Mouse (Mus musculus): ENCODE measurements around the gene Cers4.

Gene Cers4

DNA sequence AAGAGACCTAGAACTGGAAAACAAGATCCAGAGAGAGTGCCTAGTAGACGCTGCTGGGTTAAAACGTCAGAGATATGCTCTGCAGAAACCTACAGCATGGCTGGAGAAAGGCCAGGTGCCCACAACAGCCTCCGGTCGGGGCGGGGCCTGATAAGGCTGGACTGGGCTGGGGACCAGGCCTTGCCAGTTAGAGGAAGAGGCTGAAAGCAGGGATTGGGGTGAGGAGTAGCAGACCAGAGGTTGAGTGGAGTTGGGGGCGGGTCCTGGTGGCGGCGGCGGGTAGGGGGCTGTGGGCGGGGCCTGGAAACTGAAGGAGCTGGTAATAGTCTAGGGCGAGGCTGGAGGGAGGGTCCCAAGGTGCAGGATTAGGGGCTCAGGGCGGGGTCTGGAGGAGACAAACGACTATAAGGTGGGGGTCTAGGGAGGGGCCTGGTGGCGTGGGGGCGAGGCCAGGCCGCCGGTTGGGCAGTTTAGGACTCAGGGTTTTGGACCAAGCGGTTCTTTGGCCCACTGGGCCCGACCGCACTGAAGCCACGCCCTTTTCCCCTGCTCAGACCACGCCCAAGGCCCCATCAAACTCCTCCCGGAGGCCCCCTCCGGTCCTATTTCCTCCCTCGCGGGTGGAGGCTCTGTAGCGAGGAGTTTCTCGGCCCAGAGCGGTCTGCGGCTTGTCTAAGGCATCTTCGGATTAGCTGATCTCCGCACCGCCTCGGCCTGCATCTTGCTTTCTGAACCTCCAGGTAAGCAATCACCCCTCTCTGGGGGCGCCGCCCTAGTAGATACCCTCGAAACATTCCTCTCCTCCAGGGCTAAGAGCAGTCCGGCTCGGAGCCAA, at the start of gene Cers4:
Gene Cers4, plus strand, starts transcription at position 176 of the 835 bp plus-strand sequence.
- in situ Hi-C loops (cut with MboI, MseI), result no loop called here

GRCm38 (mm10) chr8:4458165-4458564, 34.7 kb upstream of the Cers4 start:
- in situ Hi-C loops (cut with MboI, MseI), result no loop called here

- in situ Hi-C loops (cut with MboI, MseI), result no loop called here
Measured at GRCm38 (mm10) chr8:4463061-4463460, 29.8 kb upstream of the Cers4 start.

GRCm38 (mm10) chr8:4474419-4475187, 18.2 kb upstream of the Cers4 start:
- in situ Hi-C loops (cut with MboI, MseI), result no loop called here

DNA sequence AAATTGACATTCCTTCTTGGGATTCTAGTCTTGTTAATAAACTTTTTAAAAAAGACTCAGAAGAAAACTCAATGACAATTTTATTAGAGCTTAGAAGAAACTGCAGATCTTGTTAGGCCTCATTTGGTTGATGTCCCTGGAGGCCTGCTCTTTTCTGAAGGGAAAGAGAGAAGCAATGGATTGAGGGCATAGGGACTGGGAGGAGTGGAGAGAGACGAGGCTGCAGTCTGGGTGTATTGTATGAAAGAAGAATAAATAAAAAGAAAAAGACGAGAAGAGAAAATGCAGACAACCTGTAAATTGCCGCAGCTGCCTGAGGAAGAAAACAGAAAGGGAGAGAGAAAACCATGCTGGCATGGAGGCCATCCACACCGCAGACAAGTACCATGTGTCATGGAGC, 11.7 kb upstream of the Cers4 start:
- in situ Hi-C loops (cut with MboI, MseI), result no loop called here

GRCm38 (mm10) chr8:4481586-4481985, 11.2 kb upstream of the Cers4 start:
- in situ Hi-C loops (cut with MboI, MseI), result no loop called here

DNA sequence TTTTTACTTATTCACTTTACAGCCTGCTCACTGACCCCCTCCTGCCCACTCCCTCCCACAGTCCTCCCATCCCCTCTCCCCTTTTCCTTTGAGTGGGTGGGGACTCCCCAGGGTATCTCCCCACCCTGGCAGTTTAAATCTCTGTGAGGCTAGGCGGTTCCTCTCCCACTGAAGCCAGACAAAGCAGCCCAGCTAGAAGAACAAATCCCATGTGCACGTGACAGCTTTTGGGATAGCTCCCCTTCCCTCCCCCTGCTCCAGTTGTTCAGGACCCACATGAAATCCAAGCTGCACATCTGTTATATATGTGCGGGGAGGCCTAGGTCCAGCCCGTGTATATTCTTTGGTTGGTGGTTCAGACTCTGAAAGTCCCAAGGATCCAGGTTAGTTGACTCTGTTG, 10.3 kb upstream of the Cers4 start:
- in situ Hi-C loops (cut with MboI, MseI), result no loop called here

GRCm38 (mm10) chr8:4483330-4483729, 9.5 kb upstream of the Cers4 start:
- in situ Hi-C loops (cut with MboI, MseI), result no loop called here

- in situ Hi-C loops (cut with MboI, MseI), result no loop called here
Measured at GRCm38 (mm10) chr8:4493686-4494440, 1.0 kb downstream of the Cers4 start.

DNA sequence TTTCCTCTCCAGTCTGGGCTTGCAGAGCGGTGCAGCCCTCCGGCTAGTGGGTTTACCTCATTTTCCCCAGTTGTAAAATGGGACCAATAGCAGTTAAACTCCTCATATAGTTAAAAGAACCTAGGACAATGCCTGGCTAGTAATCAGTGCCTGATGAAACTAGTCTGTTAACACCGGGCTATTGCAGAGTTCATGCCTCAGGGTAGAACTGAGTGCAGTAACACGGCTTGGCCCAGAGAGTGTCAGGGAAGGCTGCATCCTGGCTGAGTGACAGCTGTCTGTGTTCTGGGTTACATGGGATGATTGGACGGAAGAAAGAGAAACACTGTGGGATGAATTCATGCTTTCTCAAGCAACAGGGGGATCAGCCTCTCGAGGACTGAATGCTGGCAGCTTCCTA, 3.1 kb downstream of the Cers4 start:
- in situ Hi-C loops (cut with MboI, MseI), result no loop called here

- in situ Hi-C loops (cut with MboI, MseI), result no loop called here
Measured at GRCm38 (mm10) chr8:4497610-4498009, 4.8 kb downstream of the Cers4 start.

DNA sequence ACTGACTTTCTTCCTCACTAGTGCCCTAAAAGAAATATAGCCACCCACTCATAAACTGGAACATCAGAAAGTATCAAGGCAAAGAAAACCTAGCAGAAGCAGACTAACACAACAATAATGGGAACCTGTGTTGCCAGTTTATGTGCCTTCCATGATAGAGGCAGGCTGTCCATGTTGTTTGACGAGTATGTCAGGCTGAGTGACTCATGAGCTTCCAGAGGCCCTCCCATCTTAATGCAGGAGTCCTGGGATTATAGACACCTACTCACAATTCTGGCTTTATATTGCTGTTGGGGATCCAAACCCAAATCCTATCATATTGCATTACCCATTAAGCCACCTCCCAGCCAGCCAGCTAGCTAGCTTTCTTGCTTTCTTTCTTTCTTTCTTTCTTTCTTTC, 12.5 kb downstream of the Cers4 start:
- in situ Hi-C loops (cut with MboI, MseI), result no loop called here

DNA sequence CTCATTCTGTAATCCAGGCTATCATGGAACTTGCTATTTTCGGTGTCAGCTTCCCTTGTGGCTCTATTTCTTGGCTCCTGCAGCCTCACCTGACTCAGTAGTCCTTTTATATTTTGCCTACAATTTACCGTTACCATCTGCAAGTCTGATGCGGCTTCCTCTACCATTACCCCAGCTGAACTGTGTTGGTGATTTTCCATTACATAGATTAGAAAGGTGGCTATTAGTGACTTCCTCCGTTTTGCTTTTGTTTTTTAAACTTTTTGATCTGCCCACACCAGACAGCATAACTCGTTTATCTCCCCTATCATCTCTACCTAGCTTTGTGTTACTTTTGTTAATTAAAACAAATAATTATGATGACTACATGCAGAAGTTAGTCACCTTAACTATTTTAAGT, 14.7 kb downstream of the Cers4 start:
- in situ Hi-C loops (cut with MboI, MseI), result no loop called here

DNA sequence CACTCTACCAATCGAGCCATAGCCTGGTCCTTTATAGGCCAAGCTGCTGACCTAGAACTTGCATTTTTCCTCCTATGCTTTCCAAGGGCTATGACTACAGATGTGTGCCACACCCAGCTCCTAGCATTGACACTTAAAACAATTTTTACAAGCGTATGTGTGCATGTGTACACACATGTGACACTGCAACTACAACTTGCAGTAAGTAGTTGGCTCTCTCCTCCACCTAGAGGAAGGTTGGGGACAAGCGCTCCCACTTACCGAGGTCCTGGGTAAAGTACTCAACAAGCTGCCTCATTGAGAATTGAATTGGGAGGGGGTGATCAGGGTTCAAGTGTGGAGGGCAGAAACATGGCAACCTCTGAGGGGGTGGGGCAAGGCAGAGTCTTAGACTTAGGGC, 18.0 kb downstream of the Cers4 start:
- in situ Hi-C loops (cut with MboI, MseI), result no loop called here

DNA sequence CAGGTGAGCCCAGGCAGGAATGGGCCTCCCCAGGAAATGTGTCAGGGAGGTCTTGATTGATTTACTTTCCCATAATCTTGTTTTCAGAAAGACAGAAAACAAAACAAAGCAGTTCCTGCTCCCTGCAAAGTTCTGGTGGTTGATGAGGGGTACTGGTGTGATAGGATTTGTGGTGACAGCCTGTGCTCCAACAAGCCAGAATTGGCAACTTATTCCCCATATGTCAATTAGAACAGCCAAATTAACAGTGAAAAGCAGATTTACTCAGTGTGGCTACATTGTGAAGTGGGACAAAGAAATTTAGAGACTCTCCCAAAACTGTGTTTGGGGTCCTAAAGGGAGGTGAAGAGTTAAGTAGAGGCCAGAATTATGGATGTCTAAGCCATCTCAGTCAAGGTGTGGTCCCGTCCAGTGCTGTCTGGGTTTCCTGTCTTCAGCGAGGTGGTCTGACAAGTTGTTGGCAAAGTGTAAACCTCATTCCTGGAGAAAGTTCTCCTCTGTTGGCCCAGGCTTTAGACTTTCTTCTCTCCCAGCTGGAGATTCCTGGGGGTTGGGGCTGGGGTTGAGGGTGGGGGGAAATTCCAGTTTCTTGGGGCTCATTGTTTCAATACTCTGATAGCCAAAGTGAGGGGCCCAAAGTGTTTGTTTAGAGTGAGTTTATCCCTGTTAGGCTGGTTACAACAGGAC, 18.7 kb downstream of the Cers4 start:
- in situ Hi-C loops (cut with MboI, MseI), result no loop called here

DNA sequence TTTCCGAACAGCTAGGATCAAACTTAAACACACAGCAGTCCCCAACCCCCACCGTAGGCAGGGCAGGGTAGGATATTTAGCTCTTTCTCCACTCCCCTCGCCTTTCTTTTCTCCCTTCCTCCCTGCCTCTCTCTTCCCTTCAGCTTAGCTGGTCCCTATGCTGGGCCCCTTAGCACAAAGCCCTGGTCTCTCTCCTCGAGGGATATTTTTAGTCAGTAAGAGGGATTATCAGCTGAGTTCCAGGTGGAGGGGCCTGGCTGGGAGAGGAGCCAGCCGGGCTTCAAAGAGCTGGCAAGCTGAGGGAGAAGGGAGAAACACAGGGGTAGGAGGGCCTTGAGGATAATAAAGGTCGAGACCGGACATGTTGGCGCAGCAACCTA, 19.3 kb downstream of the Cers4 start:
- in situ Hi-C loops (cut with MboI, MseI), result no loop called here

DNA sequence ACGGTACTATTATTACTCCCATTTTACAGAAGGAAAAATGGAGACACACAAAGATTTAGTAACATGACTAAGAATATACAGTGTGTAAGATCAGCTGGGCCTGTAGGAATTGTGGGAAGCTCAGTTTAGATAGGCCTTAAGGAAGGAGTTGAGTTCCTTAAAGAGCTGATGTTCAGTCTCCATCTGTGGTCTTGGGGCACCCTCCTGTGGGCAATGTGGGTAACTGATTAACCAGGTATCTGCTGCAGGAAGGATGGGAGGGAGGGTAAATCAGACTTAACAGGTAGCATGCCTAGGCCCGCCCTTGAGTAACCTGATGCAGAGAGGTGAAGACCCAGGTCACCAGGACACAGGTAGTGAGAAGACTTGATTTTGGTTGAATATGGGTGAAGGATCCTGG, 23.3 kb downstream of the Cers4 start:
- in situ Hi-C loops (cut with MboI, MseI), result no loop called here

GRCm38 (mm10) chr8:4521472-4521871, 28.6 kb downstream of the Cers4 start:
- in situ Hi-C loops (cut with MboI, MseI), result no loop called here

DNA sequence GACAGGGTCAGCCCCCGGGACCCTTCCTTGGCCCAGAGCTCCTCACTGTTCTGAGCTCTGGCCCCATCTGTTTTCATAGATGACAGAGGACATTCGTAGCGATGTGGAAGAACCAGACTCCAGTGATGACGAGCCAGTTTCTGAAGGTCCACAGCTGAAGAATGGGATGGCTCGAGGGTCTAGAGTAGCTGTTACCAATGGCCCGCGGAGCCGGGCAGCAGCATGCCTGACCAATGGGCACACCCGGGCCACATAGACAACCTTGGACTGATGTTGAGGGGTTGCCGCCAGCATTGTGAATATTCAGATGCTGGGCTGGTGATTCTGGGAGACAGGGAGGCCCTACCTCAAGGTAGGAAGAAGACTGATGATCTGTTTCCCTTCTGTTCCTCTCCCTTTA, 30.7 kb downstream of the Cers4 start:
- in situ Hi-C loops (cut with MboI, MseI), result no loop called here

Measured in T-helper 2 cell (primary cell).